25 mouse cellular contexts compared by ENCODE assay signal in the genomic region with DNA sequence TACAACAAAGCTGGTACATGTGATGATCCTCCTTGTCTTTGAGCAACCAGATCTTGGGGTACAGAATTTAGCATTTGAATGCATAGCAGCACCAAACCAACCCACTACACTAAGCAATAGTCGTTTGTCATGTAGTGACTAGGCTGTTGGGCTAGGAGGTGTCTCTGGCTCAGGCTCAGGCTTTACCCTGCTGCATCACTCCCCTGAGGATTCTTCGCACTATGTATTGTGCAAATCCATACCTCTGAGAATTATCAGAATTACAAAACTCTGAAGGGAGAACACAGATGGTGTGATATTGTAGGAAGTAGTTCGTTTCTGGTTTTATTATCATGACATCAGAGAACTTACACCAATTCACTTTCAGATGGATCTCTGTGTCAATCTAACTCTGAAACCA. TPM values are rescaled to one million over a fixed set of nuclear protein-coding genes. Genes with fewer than 3 reads are reported as not detected.
"Had no signal": no experiment of that assay in that cellular context is flagged by ENCODE, and none has a peak within 500 bp of the region (broad histone marks: within the 10 kb centered on the region; RNA-seq: fewer than 3 reads in every experiment).

No protein-coding gene starts in this region.

- H3K27ac ChIP-seq: kidney, embryonic 15.5 days; limb, embryonic 12.5 days; limb, embryonic 15.5 days; liver, embryonic 13.5 days; macrophage; midbrain, embryonic 12.5 days; midbrain, embryonic 15.5 days; neural tube, embryonic 13.5 days; stomach, embryonic 15.5 days had no signal

- H3K9me3 ChIP-seq: kidney, embryonic 15.5 days; limb, embryonic 12.5 days; limb, embryonic 15.5 days; liver, embryonic 13.5 days; midbrain, embryonic 12.5 days; midbrain, embryonic 15.5 days; neural tube, embryonic 13.5 days; stomach, embryonic 15.5 days had no signal

- DNase-seq: kidney, adult 11 months; kidney, adult 8-10 months; kidney, postnatal 36 days; left cerebral cortex, postnatal 4 days; liver, embryonic 13.5 days; lung, adult 2 months; retina, postnatal 1 day; right cerebral cortex, postnatal 4 days; spleen, adult 18-20 months; thymus, postnatal 25 days had no signal

- ATAC-seq: midbrain, embryonic 15.5 days had no signal

- H3K4me2 ChIP-seq: kidney, embryonic 15.5 days; limb, embryonic 12.5 days; limb, embryonic 15.5 days; liver, embryonic 13.5 days; midbrain, embryonic 12.5 days; midbrain, embryonic 15.5 days; neural tube, embryonic 13.5 days; stomach, embryonic 15.5 days had no signal

- H3K36me3 ChIP-seq: kidney, embryonic 15.5 days; limb, embryonic 12.5 days; limb, embryonic 15.5 days; liver, embryonic 13.5 days; midbrain, embryonic 12.5 days; midbrain, embryonic 15.5 days; neural tube, embryonic 13.5 days; stomach, embryonic 15.5 days had no signal

- H3K4me1 ChIP-seq: kidney, embryonic 15.5 days; limb, embryonic 12.5 days; limb, embryonic 15.5 days; midbrain, embryonic 12.5 days; midbrain, embryonic 15.5 days; neural tube, embryonic 13.5 days; stomach, embryonic 15.5 days had no signal

- H3K9ac ChIP-seq: kidney, embryonic 15.5 days; limb, embryonic 12.5 days; limb, embryonic 15.5 days; liver, embryonic 13.5 days; midbrain, embryonic 12.5 days; midbrain, embryonic 15.5 days; neural tube, embryonic 13.5 days; stomach, embryonic 15.5 days had no signal

- H3K4me3 ChIP-seq: kidney, embryonic 15.5 days; limb, embryonic 12.5 days; limb, embryonic 15.5 days; liver, embryonic 13.5 days; midbrain, embryonic 12.5 days; midbrain, embryonic 15.5 days; myocyte; neural tube, embryonic 13.5 days; stomach, embryonic 15.5 days had no signal

- H3K27me3 ChIP-seq: kidney, embryonic 15.5 days; limb, embryonic 12.5 days; limb, embryonic 15.5 days; liver, embryonic 13.5 days; midbrain, embryonic 12.5 days; midbrain, embryonic 15.5 days; neural tube, embryonic 13.5 days; stomach, embryonic 15.5 days had no signal

RNA-seq across cellular contexts. Expression of gene Sucnr1, which starts 15.3 kb away (rescaled TPM):
- total RNA-seq: layer of hippocampus, adult 8-10 months; layer of hippocampus, postnatal 10 days; left cerebral cortex, adult 8-10 months; left cerebral cortex, postnatal 14 days; left cerebral cortex, postnatal 4 days; neutrophil, adult 5-6 weeks had no signal
- polyA plus RNA-seq: limb, embryonic 12.5 days; lung, embryonic 16.5 days; macrophage; midbrain, embryonic 12.5 days; midbrain, embryonic 15.5 days; myocyte; neural tube, embryonic 13.5 days had no signal
